Mouse (Mus musculus) monocyte, adult 2 months (primary cell): ENCODE measurements around the gene Trp53.
"Not testable (repeated sequence)": the region's sequence is repeated elsewhere in the genome, so short reads cannot be mapped to it uniquely, and the experiment has no call there.

Experiments
- DNase-seq, 2 experiments: peaks; one replicate each; pipeline ENCODE4 v3.0.0; 2022; ENCODE audit warnings: low spot score in 2 of 2, low read depth in 1 of 2

Gene Trp53

DNA sequence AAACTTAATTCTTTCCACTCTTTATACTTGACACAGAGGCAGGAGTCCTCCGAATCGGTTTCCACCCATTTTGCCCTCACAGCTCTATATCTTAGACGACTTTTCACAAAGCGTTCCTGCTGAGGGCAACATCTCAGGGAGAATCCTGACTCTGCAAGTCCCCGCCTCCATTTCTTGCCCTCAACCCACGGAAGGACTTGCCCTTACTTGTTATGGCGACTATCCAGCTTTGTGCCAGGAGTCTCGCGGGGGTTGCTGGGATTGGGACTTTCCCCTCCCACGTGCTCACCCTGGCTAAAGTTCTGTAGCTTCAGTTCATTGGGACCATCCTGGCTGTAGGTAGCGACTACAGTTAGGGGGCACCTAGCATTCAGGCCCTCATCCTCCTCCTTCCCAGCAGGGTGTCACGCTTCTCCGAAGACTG lies at the start of gene Trp53, which contains the start of gene Wrap53:
Trp53 (plus strand) TSS at position 269 of the 424 bp plus-strand sequence.
Wrap53 (minus strand) TSS at position 165 of the 424 bp plus-strand sequence.
- DNase-seq = peak; percentile 78 to 86

DNA sequence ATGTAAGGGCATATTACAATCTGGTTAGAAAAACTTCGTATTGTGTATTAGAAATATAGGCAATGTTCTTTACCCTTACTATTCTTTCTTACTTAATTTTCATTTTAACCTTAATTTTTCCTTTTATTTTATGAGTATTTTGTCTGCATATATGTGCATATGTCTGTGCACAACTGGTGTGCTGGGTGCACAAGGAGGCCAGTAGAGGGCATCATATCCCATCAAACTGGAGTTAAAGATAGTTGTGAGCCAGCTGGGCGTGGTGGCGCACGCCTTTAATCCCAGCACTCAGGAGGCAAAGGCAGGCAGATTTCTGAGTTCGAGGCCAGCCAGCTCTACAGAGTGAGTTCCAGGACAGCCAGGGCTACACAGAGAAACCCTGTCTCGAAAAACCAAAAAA lies 49.4 kb upstream of the Trp53 start:
- not testable (repeated sequence) for DNase-seq

DNA sequence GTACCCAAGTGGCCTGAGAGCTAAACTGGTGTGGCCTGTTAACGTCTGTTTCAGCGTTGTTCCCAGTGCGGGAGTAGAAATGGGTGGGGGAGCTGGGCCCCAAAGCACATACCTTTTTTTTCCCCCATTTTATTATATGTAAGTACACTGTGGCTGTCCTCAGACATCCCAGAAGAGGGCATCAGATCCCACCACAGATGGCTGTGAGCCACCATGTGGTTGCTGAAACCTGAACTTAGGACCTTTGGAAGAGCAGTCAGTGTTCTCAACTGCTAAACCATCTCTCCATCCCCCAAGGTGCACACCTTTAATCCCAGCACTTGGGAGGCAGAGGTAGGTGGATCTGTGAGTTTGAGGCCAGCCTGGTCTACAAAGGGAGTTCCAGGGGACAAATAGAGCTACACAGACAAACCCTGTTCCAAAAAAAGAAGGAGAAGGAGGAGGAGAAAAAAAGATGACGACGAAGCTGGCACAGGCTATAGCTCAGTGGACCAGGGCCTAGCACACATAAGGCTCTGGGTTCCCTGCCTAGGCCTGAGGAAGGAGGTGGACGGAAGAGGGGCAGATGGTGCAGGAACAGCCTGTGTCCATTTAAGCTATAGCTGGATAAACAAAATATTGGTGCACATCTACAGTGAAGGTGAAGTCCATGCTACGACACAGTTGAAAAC lies 47.5 kb upstream of the Trp53 start:
- DNase-seq = no peak

DNA sequence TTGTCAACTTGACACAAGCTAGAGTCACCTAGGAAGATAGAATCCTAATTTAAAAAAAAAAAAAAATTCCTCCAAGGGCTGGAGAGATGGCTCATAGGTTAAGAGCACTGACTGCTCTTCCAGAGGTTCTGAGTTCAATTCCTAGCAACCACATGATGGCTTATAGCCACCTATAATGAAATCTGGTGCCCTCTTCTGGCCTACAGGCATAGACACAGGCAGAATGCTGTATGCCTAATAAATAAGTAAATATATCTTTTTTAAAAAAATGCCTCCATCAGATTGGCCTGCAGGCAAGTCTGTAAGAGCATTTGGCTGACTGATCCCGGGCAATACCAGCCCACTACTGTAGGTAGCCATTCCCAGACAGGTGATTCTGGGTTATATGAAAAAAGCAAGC lies 45.2 kb upstream of the Trp53 start:
- DNase-seq = no peak

DNA sequence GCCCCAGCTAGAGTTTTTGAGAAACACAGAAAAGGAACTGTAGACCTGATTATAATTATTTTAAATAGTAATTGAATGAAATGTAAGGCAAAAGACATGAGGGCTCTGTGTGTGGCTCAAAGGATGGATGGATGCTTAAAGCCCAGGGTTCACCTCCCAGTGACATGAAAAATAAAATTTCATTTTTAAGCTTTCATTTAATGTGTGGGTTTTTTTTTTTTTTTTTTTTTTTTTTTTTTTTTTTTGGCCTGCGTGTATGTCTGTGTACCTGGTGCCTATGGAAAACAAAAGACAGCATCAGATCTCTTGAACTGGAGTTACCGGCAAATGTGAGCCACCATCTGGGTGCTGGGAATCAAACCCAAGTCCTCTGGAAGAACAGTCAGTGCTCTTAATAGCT lies 39.5 kb upstream of the Trp53 start:
- DNase-seq = no peak

DNA sequence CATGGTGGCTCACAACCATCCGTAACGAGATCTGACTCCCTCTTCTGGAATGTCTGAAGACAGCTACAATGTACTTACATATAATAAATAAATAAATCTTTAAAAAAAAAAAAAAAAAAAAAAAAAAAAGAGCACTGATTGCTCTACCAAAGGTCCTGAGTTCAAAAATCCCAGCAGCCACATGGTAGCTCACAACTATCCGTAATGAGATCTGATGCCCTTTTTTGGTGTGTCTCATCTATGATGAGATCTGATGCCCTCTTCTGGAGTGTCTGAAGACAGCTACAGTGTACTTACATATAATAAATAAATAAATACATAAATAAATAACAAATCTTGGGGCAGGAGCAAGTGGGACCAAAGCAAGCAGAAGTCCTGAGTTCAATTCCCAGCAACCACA lies 38.4 kb upstream of the Trp53 start:
- not testable (repeated sequence) for DNase-seq

DNA sequence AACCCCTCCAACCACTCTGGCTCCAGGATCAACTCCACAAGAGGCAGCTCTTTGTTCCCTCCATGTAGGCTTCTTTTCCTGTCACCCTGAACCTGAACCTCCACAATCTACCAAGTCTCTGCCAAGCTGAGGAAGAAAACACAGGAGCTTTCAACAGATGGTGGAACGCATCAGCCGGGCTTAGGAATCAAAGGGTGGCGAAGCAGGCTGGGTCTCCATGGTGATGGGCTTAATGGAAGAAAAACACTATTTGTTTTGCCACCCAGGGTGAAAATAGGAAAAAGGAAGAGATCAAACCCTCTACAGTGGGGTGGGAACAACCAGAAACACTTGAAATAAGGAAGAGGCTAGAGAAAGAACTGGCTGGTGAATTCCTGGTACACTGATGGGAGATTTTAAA lies 36.6 kb upstream of the Trp53 start:
- no peak for DNase-seq

DNA sequence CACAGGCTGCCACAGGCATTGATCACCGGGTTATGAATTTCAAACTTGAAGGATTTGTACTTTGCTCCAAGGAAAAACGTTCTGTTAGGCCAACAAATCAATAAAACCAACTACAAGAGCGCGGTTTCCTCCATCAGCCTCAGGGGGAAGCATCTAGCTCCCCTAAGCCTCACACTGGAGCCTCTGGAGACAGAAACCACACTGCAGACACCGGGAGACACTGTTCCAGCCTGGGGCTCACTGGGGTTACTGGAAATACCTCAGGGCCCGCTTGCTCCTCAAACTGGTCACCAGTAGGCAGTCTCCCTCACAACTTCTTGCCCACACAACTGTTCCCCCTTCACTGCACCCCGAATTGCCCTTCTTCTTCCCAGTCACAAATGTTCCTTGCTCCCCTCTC lies 34.2 kb upstream of the Trp53 start:
- no peak for DNase-seq

DNA sequence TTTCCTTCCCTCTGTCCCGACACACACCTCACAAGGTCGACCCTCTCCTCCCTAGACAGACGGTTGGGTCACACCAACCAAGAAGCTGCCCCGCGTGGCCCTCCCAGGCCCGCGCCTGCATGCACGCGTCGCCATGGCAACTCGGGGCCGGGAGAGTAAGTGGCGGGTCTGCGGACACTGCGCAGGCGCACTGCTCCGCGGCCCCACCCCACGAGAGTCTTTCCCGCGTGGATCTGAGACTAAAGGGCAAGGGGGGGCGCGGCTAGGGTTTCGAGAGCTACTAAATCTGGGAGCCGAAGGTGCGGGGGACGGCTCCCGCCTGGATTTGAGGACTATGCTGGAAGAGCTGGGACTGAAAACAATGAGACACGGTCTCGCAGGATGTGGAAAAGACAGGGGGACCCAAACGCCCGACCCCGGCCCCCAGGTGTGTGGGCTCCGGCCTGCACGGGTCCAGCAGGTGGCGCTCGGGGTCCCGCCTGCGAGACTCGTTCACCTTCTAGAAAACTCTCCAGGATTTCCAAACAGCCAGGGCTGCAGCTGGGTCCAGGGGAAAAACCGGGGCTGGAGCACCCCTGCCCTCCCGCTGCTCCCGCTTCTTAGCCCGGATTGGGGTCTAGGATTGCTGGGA lies 33.6 kb upstream of the Trp53 start:
- DNase-seq = no peak

DNA sequence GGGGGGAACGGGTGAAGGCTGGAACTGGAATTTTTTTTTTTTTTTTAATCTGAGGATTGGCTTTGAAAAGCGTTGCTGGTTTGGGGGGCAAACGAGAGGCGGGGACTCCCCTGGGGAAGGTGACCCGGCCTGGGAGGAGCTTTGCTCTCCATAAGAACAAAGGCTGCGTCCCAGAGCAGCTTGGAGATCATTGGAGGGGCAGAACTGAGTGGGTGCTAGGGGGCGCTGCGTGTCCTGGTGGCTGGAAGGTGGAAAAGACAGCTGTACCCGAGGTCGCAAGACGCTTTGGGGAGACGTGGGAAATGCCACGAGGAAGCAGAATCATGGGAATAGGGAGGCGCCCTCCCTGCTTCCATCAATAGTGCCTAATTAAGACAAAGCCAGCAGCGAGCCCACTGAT lies 33.1 kb upstream of the Trp53 start:
- DNase-seq = no peak

DNA sequence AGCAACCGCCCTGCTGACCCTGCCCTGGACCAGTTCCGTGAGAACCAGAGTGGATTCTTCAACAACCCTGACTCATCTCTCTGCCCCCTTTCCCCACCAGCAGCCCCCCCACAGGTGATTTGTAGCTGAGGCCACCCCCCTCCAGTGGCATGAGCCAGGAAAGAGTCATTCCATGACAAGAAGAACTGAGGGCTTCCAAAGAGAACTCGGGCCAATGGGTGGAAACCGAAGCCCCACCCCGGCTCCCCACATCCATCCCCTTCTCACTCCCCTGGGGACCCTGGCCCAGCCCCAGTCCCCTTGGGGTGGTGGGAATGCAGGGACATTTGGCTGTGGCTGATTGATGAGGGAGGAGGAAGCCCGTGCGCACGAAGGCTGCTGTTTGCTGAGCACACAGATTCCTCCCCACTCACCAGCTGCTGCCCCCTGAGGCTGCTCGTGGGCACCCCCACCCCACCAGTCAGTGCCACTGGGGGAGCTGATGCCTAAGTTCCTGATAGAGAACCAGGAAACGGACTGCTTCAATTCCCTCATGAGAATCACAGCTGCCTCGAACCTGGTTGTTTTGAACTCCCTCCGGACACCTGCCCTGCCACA lies 31.0 kb upstream of the Trp53 start, which contains the start of gene Dnah2:
Dnah2 (minus strand) TSS at position 51 of the 597 bp plus-strand sequence.
- DNase-seq = no peak

DNA sequence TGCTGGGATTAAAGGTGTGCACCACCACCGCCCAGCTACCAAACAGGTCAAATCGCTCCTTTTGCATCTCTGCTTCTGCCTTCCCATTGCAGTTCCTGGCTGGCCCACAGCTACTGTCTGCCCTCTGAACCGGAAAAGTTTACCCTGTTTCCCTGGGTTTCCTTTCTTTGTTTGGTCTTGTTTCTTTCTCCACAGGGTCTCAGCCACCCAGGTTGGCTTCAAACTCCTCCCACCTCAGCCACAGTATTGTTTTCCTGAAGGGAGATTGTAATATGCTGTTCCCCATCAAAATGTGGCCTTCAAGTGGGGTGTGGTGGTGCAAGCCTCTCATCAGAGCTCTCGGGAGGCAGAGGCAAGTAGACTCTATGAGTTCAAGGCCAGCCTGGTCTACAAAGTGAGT lies 28.8 kb upstream of the Trp53 start:
- no peak for DNase-seq

DNA sequence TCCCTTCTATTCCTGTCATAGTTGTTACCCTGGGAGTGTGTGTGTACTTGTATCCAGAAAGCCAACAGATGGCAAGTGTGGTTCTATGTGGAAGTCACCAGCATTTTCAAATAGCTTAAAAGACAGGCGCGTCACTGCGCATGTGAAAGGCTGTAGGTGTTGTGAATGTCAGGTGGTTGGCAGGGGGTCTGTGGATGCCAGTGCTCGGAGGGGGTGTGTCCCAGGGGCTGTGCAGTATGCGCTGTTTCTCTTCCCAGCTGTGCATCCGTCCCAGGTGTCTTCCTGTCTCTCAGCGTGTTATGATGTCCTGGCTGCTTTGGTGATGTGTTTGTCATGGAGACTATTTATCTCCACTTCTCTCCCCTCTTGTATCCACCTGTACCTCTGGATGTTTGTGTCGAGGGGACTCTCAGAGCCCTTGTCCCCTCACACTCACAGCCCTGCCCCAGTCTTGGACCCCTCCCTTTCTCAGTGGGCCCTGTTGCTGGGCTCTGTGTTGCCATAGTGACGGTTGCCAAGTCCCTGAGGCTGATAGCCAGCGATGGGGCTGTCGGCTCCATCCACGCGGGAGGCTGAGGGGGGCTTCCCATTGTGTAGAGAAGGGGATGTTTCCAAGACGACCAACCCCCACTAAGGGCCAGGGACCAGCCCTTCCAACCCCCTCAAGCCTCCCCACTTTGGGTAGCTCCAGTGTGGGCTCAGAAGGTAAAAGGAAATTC lies 27.4 kb upstream of the Trp53 start:
- DNase-seq = no peak

DNA sequence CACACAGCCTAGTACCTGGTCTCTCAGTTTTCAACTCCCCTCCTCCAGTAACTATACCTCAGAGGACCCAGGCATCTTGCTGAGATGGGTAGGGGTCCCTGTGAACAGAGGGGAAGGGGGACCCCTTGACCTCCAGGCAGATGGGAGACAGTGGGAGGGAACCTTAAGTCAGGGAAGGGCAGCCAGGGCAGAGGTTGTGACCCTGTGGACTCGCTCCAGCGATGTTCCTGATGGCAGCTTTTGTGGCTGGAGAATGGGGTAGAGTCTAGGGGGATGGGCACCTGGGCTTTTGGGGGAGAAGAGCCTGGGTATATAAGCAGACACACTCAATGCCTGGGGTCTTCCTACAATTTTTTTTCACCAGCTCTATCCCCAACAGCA lies 26.8 kb upstream of the Trp53 start:
- DNase-seq = no peak

DNA sequence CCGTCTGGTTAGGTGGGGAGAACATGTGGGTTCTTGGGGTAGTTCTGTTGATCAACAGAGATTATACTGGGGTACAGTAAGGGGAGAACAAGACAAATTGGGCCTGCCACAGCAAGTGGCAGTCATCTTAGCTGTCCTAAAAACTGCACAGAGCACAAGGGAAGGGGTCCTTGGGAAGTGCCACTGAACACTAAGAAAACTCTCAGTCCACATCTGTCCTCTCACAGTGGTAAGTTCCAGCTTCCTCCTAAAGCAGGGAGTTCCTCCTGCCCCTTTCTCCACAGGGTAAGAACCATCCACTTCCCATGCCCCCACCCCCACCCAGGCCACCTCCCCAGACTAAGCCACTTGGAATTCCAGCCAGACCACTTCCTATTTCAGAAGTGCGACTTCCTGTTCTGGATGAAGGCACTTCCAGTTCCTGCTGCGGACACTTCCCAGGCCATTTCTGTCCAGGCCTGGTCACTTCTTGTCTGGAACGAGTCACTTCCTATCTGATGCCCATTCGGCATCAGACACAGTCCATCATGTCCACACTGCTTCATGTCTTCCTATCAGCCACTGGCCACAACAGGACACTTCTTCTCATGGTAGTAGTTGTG lies 25.5 kb upstream of the Trp53 start:
- DNase-seq = no peak

DNA sequence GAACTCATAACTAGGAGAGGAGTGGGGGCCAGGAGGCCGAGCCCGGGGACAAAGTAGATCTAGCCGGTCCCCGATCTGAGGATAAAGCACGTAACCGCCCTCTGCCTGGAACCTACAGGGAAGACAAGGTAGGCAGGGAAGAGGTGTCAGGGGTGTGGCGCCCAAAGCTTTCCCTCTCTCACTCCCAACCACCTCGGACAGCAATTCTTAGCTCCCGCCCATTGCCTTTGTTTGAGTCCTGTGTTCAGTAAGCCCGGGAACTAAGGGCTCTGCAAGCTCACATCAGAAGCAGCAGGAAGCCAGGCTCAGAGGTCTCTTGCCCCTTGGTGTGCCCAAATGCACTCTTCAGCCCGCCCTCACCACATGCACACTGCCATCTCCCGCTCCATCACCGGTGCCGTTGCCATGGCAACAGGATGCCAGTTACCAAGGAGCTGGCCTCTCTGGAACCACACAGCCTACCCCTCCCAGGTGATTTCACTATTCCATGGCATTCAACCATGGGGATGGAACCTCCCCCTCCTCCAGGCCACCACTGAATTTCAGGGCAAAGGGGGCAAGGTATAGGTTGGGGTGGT lies 22.7 kb upstream of the Trp53 start:
- DNase-seq = no peak

DNA sequence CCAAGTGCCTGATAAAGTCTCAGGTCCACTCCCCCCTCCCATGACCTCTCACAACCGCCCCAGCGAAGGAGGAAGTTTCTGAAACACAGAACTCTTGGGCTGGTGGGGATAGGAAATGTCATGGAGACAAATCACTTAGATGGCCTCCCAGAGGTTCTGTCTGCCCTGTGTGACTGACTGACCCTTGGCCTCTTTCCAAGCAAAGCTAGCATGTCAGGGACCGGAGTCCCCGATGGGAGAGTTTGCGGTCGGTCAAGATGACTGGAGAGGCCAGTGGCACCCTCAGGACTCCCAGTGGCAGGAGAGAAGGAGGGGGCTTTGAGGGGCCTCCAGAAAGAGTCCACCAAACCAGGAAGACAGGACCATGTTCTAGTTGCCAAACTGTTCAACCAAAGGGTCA lies 21.4 kb upstream of the Trp53 start:
- no peak for DNase-seq

DNA sequence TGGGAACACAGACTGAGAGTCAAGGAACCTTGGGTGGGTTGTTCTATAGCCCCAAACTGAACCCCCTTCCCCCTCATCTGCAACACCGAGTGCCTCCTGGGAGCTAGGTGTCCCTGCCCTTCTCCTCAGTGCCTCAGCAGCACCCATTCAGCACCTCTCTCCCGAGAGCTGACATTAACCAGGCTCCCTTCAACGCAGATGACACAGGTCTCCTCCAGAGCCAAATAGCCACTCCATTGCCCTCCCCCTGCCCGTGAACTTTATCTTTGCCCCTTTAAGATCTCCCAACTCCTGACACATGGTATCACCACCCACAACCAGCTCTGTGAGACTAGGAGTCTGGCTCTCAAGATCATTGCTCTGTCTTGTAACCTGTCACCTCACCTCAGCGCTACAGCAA lies 21.0 kb upstream of the Trp53 start:
- DNase-seq = no peak

DNA sequence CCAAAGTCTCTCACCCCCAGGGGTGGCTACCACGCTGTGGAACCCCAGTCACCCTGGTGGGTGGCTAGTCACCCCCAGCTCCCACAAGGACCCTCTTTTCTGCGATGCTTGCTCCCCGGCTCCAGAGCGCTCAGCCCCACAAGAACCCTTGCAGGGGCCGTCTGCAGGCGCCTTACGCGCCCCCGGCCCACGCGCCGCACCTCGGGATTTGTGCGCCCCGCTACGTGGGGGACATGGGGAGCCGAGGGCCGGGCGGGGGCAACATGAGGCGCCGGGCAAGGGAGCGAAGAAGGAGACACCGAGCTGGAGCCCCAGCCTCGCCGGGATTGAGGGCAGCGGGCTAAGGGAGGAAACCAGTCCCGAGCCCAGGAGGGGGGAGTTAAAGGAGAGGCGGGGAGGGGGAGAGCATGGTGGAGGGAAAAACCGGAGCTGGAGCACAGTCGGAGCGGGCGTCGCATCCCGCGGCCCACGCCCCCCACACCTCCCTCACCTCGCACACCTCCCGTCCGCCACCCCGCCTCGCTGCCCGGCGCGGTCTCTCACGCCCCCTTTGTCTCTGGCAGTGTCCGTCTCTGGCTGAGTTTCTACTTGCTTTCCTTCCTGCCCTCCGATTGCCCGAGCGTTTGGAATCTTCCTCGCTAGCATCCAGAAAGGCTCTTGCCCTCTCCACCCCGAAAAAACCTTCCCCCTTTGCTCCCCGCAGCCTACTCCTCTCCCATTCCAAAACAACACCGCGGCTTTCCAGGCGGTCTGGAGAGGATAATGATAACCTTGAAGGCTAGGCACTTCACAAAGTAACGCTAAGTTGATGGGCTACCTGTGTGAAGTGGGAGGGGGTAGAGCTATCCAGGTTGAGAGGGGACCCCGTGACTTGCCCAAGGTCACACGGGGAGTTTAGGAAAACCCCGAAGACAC lies 20.1 kb upstream of the Trp53 start, which contains the start of gene Efnb3:
Efnb3 (minus strand) TSS at position 355 of the 915 bp plus-strand sequence.
- DNase-seq = no peak
